Mouse (Mus musculus): ENCODE results near the gene Unc5cl.
A peak's percentile ranks its signal among the peaks of the same experiment; 100 is the strongest.

The Unc5cl gene

GRCm38 (mm10) chr17:48544722-48545121, 90.0 kb downstream of the Unc5cl start:
- Histone ChIP-seq H3K36me3 (ENCODE audit: insufficient read depth, low read length) (no peaks in the 10 kb centered on the region), H3K4me1 (replicated peaks; ENCODE audit: low read depth, low read length) (peaks cover 28% of the 10 kb centered on the region), H3K27me3 (ENCODE audit: insufficient read depth, low read length) (peaks cover 59% of the 10 kb centered on the region), H3K4me3 (replicated peaks; ENCODE audit: low read length) (0 out of 2 replicates have a peak overlapping the region, but pooled peaks have one; percentile 33), H3K9me3 (ENCODE audit: low read length) (peaks cover 13% of the 10 kb centered on the region)
- no peak for TF ChIP-seq CTCF (conservative IDR thresholded peaks at IDR 0.05; ENCODE audit: low read length)
- TF ChIP-seq POU5F1 (IDR thresholded peaks at IDR 0.05; ENCODE audit: borderline replicate concordance, low read length), result no peak
- no peak for TF ChIP-seq NANOG (IDR thresholded peaks at IDR 0.05; ENCODE audit: borderline replicate concordance, low read length)

DNA sequence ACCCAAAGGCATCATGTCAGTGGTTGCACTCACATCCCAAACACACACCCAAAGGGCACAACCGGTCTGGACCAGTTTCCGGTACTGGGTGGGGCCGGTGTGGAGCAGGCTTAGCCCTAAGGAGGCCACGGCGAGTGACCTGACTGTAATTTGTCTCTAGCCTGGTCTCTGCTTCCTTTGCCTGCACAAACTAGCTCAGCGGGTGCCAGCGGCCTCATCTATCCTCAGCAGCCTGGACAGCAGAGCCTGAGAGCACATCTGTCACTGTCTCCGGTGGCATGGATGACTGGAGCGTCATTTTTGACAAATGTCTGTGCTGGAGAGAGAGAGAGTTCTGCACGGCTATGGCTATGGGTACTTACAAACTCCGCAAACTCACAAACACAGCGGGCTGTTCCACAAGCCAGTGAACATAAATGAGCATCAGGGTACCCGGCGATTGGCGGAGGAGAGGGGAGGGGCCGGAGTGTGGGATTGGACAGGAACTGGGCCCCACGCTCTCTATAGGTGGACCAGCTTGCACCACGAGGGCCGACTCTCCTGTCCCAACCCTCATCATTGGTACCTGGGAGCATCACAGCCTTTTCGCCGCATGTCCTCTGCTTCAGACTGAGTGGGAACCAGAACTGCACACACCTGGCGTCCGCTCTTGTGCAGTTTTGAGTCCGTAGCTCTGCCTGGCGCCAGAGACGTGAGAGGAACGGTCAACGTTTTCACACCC, 90.7 kb downstream of the Unc5cl start:
- TF ChIP-seq CTCF (conservative IDR thresholded peaks at IDR 0.05; ENCODE audit: low read length) (no peak), POU5F1 (IDR thresholded peaks at IDR 0.05; ENCODE audit: borderline replicate concordance, low read length) (no peak), NANOG (IDR thresholded peaks at IDR 0.05; ENCODE audit: borderline replicate concordance, low read length) (no peak)
- H3K27me3 ChIP-seq (ENCODE audit: insufficient read depth, low read length), result peaks cover 59% of the 10 kb centered on the region
- H3K9me3 ChIP-seq (ENCODE audit: low read length), result peaks cover 13% of the 10 kb centered on the region
- H3K4me1 ChIP-seq (replicated peaks; ENCODE audit: low read depth, low read length), result peaks cover 28% of the 10 kb centered on the region
- no peaks in the 10 kb centered on the region for H3K36me3 ChIP-seq (ENCODE audit: insufficient read depth, low read length)
- peak overlapping the region; percentile 33 for H3K4me3 ChIP-seq (replicated peaks; ENCODE audit: low read length)

- TF ChIP-seq CTCF (conservative IDR thresholded peaks at IDR 0.05; ENCODE audit: low read length) (no peak), POU5F1 (IDR thresholded peaks at IDR 0.05; ENCODE audit: borderline replicate concordance, low read length) (no peak), NANOG (IDR thresholded peaks at IDR 0.05; ENCODE audit: borderline replicate concordance, low read length) (no peak)
- Histone ChIP-seq H3K36me3 (ENCODE audit: insufficient read depth, low read length) (no peaks in the 10 kb centered on the region), H3K4me3 (replicated peaks; ENCODE audit: low read length) (no peak overlapping the region), H3K4me1 (replicated peaks; ENCODE audit: low read depth, low read length) (peaks cover 28% of the 10 kb centered on the region), H3K27me3 (ENCODE audit: insufficient read depth, low read length) (peaks cover 57% of the 10 kb centered on the region), H3K9me3 (ENCODE audit: low read length) (peaks cover 13% of the 10 kb centered on the region)
Measured at GRCm38 (mm10) chr17:48546036-48546435, 91.3 kb downstream of the Unc5cl start.

GRCm38 (mm10) chr17:48547668-48548067, 93.0 kb downstream of the Unc5cl start:
- TF ChIP-seq NANOG (IDR thresholded peaks at IDR 0.05; ENCODE audit: borderline replicate concordance, low read length) (no peak), POU5F1 (IDR thresholded peaks at IDR 0.05; ENCODE audit: borderline replicate concordance, low read length) (no peak), CTCF (conservative IDR thresholded peaks at IDR 0.05; ENCODE audit: low read length) (no peak)
- no peak overlapping the region for H3K4me3 ChIP-seq (replicated peaks; ENCODE audit: low read length)
- H3K27me3 ChIP-seq (ENCODE audit: insufficient read depth, low read length), result peaks cover 49% of the 10 kb centered on the region

GRCm38 (mm10) chr17:48551788-48552531, 97.3 kb downstream of the Unc5cl start:
- Histone ChIP-seq H3K4me3 (replicated peaks; ENCODE audit: low read length) (no peak overlapping the region), H3K9me3 (ENCODE audit: low read length) (peaks cover 13% of the 10 kb centered on the region), H3K27me3 (ENCODE audit: insufficient read depth, low read length) (peaks cover 20% of the 10 kb centered on the region), H3K36me3 (ENCODE audit: insufficient read depth, low read length) (no peaks in the 10 kb centered on the region), H3K4me1 (replicated peaks; ENCODE audit: low read depth, low read length) (peaks cover 21% of the 10 kb centered on the region)
- TF ChIP-seq POU5F1 (IDR thresholded peaks at IDR 0.05; ENCODE audit: borderline replicate concordance, low read length), result no peak
- no peak for TF ChIP-seq NANOG (IDR thresholded peaks at IDR 0.05; ENCODE audit: borderline replicate concordance, low read length)
- no peak for TF ChIP-seq CTCF (conservative IDR thresholded peaks at IDR 0.05; ENCODE audit: low read length)

More at GRCm38 (mm10) chr17:48547668-48548067, 93.0 kb downstream of the Unc5cl start:
- peaks cover 13% of the 10 kb centered on the region for H3K9me3 ChIP-seq (ENCODE audit: low read length)
- H3K4me1 ChIP-seq (replicated peaks; ENCODE audit: low read depth, low read length), result peaks cover 28% of the 10 kb centered on the region
- no peaks in the 10 kb centered on the region for H3K36me3 ChIP-seq (ENCODE audit: insufficient read depth, low read length)

DNA sequence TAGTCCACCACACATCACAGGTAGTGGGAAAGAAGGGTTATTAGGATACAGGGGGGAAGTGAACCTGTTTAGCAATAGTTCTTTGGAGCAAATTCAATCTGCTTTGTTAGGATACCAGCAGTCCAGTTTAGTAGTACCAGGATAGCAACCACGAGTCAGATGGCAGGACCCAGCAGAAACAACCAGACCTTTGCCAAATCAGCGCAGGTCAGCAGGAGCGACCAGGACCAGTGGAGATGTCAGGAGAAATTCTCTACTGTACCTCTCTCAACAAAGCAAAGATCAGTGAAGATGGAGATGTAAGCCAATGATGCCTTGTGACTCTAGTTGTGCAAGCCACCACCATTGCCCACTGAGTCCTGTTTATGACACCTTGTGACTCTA, 97.8 kb downstream of the Unc5cl start:
- TF ChIP-seq NANOG (IDR thresholded peaks at IDR 0.05; ENCODE audit: borderline replicate concordance, low read length) (no peak), CTCF (conservative IDR thresholded peaks at IDR 0.05; ENCODE audit: low read length) (no peak), POU5F1 (IDR thresholded peaks at IDR 0.05; ENCODE audit: borderline replicate concordance, low read length) (no peak)
- Histone ChIP-seq H3K4me3 (replicated peaks; ENCODE audit: low read length) (no peak overlapping the region), H3K27me3 (ENCODE audit: insufficient read depth, low read length) (peaks cover 16% of the 10 kb centered on the region; the same call in 1 of the 2 replicates), H3K9me3 (ENCODE audit: low read length) (peaks cover 13% of the 10 kb centered on the region), H3K36me3 (ENCODE audit: insufficient read depth, low read length) (no peaks in the 10 kb centered on the region), H3K4me1 (replicated peaks; ENCODE audit: low read depth, low read length) (peaks cover 16% of the 10 kb centered on the region)

DNA sequence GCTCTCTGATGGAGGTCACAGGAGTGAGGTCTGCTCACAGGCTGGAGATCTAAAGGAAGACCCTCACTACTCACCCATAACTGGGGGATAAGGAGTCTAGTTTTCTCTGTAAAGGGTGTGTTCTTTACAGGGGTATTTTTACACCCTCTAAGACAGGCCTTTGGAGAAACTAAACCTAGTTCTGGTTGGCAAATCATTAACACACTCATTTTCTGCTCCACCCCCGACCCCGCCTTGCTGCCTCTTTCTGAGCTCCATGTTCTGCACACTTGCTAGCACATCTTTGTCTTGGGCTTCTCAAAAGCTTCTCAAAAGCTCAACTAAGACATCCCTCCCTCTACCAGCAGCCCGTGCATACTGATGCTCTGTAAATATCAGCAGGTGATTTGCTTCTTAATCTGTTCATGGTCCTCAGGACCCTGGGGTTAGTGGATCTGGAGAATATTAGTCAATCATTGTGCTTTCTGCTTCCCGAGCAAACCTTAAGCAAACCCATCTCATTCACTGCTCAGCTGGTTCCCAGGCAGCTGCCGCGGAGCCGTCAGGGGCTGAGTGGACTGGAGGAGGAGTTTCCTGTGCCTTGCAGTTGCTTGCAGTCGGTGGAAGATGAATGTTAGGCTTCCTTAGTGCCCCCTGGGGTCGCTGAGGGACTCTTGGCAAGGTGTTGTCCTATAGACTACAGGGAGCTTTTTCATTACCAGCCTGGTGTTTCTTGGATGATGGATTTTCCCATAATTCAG, 101.7 kb downstream of the Unc5cl start:
- H3K4me3 ChIP-seq (replicated peaks; ENCODE audit: low read length), result no peak overlapping the region
- H3K9me3 ChIP-seq (ENCODE audit: low read length), result no peaks in the 10 kb centered on the region
- peaks cover 9% of the 10 kb centered on the region; the same call in 1 of the 2 replicates for H3K27me3 ChIP-seq (ENCODE audit: insufficient read depth, low read length)
- H3K36me3 ChIP-seq (ENCODE audit: insufficient read depth, low read length), result no peaks in the 10 kb centered on the region
- TF ChIP-seq CTCF (conservative IDR thresholded peaks at IDR 0.05; ENCODE audit: low read length) (no peak), POU5F1 (IDR thresholded peaks at IDR 0.05; ENCODE audit: borderline replicate concordance, low read length) (no peak), NANOG (IDR thresholded peaks at IDR 0.05; ENCODE audit: borderline replicate concordance, low read length) (no peak)
- H3K4me1 ChIP-seq (replicated peaks; ENCODE audit: low read depth, low read length), result 0 out of 2 replicates have a peak, but pooled peaks cover 11% of the 10 kb centered on the region
